Mouse (Mus musculus) midbrain, embryonic 16.5 days (tissue): Measurements from ENCODE around the gene Ubtf. TPM values are rescaled to one million over a fixed set of nuclear protein-coding genes. Genes with fewer than 3 reads are reported as not detected.

Experiments
- ATAC-seq: fragments of 200-750 bp; cut with Nextera tagmentation; 2 replicates; pipeline ENCODE4 v1.8.0; 2017; ENCODE audit warnings: moderate TSS enrichment
- H3K27ac ChIP-seq: fragments of 300-500 bp; sonication (generic); 2 replicates; pipeline ENCODE4 v1.5.1; 2014; ENCODE audit warnings: mild to moderate bottlenecking, low read length, mixed read lengths
- H3K27me3 ChIP-seq: fragments of 300-500 bp; sonication (generic); 2 replicates; pipeline ENCODE4 v1.6.1; 2014; ENCODE audit warnings: low read depth, low read length, mixed read lengths; ENCODE audit not compliant: control insufficient read depth, insufficient read depth
- H3K36me3 ChIP-seq: fragments of 300-500 bp; sonication (generic); 2 replicates; pipeline ENCODE4 v1.6.1; 2014; ENCODE audit warnings: mild to moderate bottlenecking, low read length, moderate library complexity, mixed read lengths; ENCODE audit not compliant: control insufficient read depth, insufficient read depth
- H3K4me1 ChIP-seq: fragments of 300-500 bp; sonication (generic); 2 replicates; pipeline ENCODE4 v1.6.1; 2014; ENCODE audit warnings: mild to moderate bottlenecking, low read length, mixed read lengths; ENCODE audit not compliant: control insufficient read depth, insufficient read depth
- H3K4me2 ChIP-seq: fragments of 300-500 bp; sonication (generic); 2 replicates; pipeline ENCODE4 v1.6.1; 2014; ENCODE audit warnings: mild to moderate bottlenecking, low read length, mixed read lengths
- H3K4me3 ChIP-seq: fragments of 300-500 bp; sonication (generic); 2 replicates; pipeline ENCODE4 v1.5.1; 2014; ENCODE audit warnings: low read depth, mild to moderate bottlenecking, low read length, moderate library complexity, mixed read lengths
- H3K9ac ChIP-seq: fragments of 300-500 bp; sonication (generic); 2 replicates; pipeline ENCODE4 v1.6.1; 2014; ENCODE audit warnings: low read depth, low read length, mixed read lengths
- H3K9me3 ChIP-seq: fragments of 300-500 bp; sonication (generic); replicated peaks from 2 replicates; pipeline ENCODE4 v1.6.1; 2014; ENCODE audit warnings: mild to moderate bottlenecking, low read length, mixed read lengths; ENCODE audit not compliant: control insufficient read depth, poor library complexity, severe bottlenecking
- WGBS: fragments of 180-500 bp; shearing (Covaris S2); extraction: QIAGEN DNeasy Blood & Tissue Kit; methylation state at CpG from one replicate; pipeline ENCODE4 v1.1.7; 2014; 5-methylcytosine and 5-hydroxymethylcytosine counted together
- polyA plus RNA-seq: library from polyadenylated mRNA; unstranded; fragments of >200 nt; fragmentation: Nextera tagmentation; extraction: Ambion mirVana; gene quantifications from 2 replicates; pipeline ENCODE4 v1.2.1, GENCODE M21; 2015

The Ubtf gene
- polyA plus RNA-seq, 1 experiment from 2014 or later = 70.1 TPM

DNA sequence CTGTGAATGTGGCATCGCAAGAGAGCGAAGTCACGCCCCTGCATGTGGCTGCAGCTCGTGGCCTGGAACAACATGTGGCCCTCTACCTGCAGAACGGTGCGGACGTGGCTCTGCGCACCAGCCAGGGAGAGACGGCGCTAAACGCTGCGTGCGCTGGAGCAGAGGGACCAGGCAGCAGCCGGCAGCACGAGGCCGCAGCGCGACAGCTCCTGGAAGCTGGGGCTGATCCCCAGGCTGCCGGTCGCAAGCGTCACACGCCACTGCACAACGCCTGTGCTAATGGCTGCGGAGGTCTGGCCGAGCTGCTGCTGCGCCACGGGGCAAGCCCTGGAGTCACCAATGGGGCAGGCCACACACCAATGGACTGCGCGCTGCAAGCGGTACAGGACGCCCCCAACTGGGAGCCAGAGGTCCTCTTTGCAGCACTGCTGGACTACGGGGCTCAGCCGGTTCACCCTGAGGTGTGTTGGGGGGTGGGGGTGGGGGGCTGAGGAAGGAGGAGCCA is 43.1 kb downstream of the Ubtf start:
- Histone ChIP-seq H3K9ac (peak overlapping the region; percentile 71), H3K27ac (peak overlapping the region; percentile 47; the same call in 1 of the 2 replicates), H3K4me3 (peak overlapping the region; percentile 41), H3K4me1 (peaks cover 8% of the 10 kb centered on the region; the same call in 1 of the 2 replicates), H3K36me3 (no peaks in the 10 kb centered on the region), H3K9me3 (no peaks in the 10 kb centered on the region), H3K4me2 (peak overlapping the region; percentile 87), H3K27me3 (no peaks in the 10 kb centered on the region)
- WGBS = under 1% methylated on average over 33 of the region's 33 CpGs
- peak; percentile 82 for ATAC-seq

DNA sequence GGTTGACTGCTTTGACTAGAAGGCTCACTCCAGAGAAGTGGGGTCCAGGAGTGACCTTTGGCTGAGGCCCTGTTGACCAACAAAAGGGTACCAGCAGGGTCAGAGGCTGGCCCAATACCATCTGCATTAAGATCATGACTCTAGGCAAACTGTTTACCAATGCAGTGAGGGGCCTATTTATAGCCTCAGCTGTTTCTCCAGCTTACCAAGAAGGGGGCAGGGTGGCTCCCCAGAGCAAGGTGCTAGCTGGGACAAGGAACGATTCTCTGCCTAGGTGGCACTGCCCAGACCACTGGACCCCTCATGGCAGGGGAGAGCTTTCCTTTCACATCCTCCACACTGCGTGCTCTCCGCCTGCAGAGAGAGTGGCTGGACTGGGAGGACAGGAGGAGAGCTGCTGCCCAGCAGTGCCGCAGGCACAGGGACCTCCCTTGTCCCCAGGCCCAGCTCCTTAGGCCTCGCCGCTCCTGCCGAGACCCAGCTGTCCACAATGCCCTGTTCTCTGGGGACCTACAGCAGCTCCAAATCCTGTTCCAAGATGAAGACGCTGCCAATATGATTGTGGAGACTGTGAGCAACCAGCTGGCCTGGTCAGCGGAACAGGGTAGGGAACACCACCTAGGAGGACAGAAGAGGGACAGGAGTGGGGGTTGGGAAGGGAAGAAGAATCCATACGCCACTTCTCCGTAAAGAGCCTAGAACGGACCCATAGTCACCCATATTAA is 50.9 kb downstream of the Ubtf start, which contains the start of gene Asb16:
Asb16 (plus strand) TSS at position 224 of the 725 bp plus-strand sequence.
- 81% methylated on average over 12 of the region's 12 CpGs for WGBS
- no peak within 1 kb of the TSS; the same call in 1 of the 2 replicates for H3K4me2 ChIP-seq
- no peak for ATAC-seq
- H3K27me3 ChIP-seq = no peaks in the 10 kb centered on the region; the same call in 1 of the 2 replicates
- H3K9me3 ChIP-seq = no peaks in the 10 kb centered on the region
- H3K9ac ChIP-seq = no peak within 1 kb of the TSS
- H3K27ac ChIP-seq = no peak within 1 kb of the TSS
- H3K4me3 ChIP-seq = no peak within 1 kb of the TSS
- H3K4me1 ChIP-seq = no peaks in the 10 kb centered on the region
- H3K36me3 ChIP-seq = no peaks in the 10 kb centered on the region

DNA sequence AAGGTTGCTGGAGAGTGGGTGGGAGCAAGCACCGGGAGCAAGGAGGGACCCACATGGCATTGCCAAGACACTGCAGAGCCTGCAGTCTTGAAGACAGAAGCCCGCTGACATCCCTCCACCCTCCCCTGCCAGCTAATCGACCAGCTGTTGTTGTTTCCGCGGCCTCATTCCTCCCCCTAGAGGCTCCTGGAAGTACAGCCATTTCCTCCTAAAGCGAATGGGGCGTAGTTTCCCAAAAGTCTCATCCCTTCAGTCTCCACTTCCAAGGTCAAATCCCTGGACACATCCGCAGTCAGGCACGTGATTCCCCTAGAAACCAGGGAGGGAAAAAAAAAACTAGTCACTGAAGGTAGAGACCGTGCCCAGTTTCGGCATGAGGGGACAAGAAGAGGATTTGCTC is 52.1 kb downstream of the Ubtf start:
- Histone ChIP-seq H3K4me2 (peak overlapping the region; percentile 25; the same call in 1 of the 2 replicates), H3K9me3 (no peaks in the 10 kb centered on the region), H3K27me3 (no peaks in the 10 kb centered on the region; the same call in 1 of the 2 replicates), H3K4me1 (no peaks in the 10 kb centered on the region), H3K27ac (no peak overlapping the region), H3K4me3 (no peak overlapping the region), H3K9ac (peak overlapping the region; percentile 53), H3K36me3 (no peaks in the 10 kb centered on the region)
- peak; percentile 64; the same call in 1 of the 2 replicates for ATAC-seq
- 7% methylated on average over 11 of the region's 11 CpGs for WGBS

DNA sequence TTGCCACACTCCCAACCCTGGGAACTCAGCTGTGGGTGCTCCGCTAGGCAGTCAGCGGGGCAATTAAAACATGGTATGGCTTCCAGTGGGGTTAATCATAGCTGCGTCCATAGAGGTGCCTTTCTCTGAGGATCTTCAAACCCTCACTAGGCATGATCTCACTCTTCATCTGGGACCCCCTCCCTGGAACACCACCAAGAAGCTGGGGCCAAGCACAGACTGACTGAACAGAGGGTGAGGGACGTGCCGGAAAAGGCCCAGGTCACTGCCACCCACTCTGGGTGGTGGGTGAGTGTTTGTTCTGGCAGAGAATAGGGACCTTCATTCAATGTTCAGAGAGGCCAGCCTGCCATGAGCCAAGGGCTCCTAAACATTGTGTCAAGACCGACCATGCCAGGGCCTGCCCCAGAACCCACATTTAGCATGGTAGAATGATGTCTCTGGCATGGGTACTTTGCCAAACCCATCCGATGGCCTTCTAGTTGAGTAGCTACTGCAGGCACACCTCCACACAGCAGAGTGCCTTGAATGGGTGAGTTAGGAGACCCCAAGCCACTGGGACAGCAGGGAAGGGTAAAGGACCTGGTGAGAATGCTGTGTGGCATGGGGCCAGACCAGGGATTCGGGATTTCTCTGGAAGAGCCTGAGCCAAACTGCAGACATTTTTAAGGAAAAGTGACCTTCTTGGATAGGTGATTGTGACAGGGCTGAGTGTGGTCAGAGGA is 52.7 kb downstream of the Ubtf start:
- no peak for ATAC-seq
- no peak overlapping the region for H3K4me2 ChIP-seq
- H3K27ac ChIP-seq = no peak overlapping the region
- H3K27me3 ChIP-seq = no peaks in the 10 kb centered on the region; the same call in 1 of the 2 replicates
- H3K36me3 ChIP-seq = no peaks in the 10 kb centered on the region
- 84% methylated on average over 8 of the region's 8 CpGs for WGBS
- peak overlapping the region; percentile 53 for H3K9ac ChIP-seq
- H3K4me1 ChIP-seq = no peaks in the 10 kb centered on the region
- no peak overlapping the region for H3K4me3 ChIP-seq
- no peaks in the 10 kb centered on the region for H3K9me3 ChIP-seq

DNA sequence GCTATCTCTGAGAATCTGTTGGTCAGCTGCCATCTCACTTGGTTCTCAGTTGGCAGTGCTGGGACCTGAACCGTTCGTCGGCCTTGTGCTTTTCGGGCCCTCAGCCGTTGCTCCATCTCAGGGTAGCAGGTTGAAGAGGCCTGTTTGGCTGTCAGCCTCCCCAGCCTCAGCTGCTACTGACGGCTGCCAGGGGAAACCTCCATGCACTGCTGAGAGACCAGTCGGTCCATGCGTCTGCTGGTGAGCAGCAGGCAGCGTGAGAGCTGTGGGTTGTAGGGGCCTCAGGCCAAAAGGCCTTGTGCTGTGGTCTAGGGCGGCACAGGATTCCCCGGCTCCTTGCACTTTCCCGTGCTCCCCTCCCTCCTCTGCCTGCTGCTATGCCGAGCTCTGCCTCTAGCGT is 53.7 kb downstream of the Ubtf start:
- no peak overlapping the region for H3K4me3 ChIP-seq
- H3K9me3 ChIP-seq = no peaks in the 10 kb centered on the region
- H3K9ac ChIP-seq = no peak overlapping the region
- no peak overlapping the region for H3K27ac ChIP-seq
- no peaks in the 10 kb centered on the region; the same call in 1 of the 2 replicates for H3K27me3 ChIP-seq
- no peak for ATAC-seq
- H3K4me1 ChIP-seq = no peaks in the 10 kb centered on the region
- H3K4me2 ChIP-seq = no peak overlapping the region
- 59% methylated on average over 14 of the region's 14 CpGs for WGBS
- H3K36me3 ChIP-seq = no peaks in the 10 kb centered on the region

DNA sequence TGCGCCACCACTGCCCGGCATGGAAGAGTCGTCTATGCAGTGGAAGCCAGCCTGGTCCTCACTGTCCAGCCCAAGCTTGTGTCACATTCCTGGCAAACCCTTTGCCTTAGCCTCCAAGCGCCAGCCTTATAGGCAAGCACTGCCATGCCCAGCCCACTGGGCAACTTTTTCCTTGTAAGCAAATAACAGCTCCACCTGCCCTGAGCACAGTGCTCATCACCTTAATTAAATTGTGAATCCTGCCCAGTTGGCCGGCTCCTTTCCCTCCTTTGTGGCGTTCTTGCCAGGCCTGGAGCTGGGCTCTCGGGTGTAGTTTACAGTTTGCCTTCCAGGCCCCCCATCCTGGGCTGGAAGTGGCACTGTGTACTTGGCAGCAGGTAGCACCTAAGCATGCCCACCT is 56.3 kb downstream of the Ubtf start:
- Histone ChIP-seq H3K4me1 (no peaks in the 10 kb centered on the region), H3K9me3 (no peaks in the 10 kb centered on the region), H3K36me3 (no peaks in the 10 kb centered on the region), H3K27ac (no peak overlapping the region), H3K4me2 (no peak overlapping the region), H3K9ac (no peak overlapping the region), H3K4me3 (no peak overlapping the region), H3K27me3 (no peaks in the 10 kb centered on the region; the same call in 1 of the 2 replicates)
- WGBS = 91% methylated on average over 7 of the region's 7 CpGs
- no peak for ATAC-seq

DNA sequence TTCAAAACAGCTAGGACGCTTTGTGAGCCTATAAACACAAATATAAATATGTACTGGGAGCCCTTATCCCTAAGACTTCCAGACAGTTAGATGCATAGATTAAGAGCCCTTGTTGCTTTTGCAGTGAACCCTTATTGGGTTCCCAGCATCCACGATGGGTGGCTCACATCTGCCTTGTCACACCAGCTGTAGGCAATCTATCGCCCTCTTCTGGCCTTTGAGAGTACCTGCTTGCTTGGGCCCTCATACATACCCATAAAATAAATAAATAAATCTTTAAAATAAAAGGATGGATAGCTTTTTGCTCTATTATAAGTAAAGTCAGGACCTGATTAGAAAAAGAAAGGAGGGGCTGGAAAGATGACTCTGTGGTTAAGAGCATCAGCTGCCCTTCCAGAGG is 61.0 kb downstream of the Ubtf start:
- H3K9me3 ChIP-seq = no peaks in the 10 kb centered on the region
- no peak overlapping the region for H3K27ac ChIP-seq
- H3K27me3 ChIP-seq = no peaks in the 10 kb centered on the region
- no peaks in the 10 kb centered on the region for H3K36me3 ChIP-seq
- H3K4me1 ChIP-seq = no peaks in the 10 kb centered on the region; the same call in 1 of the 2 replicates
- WGBS = 96% methylated on average over 3 of the region's 3 CpGs
- ATAC-seq = no peak
- no peak overlapping the region for H3K4me3 ChIP-seq
- H3K4me2 ChIP-seq = no peak overlapping the region
- H3K9ac ChIP-seq = no peak overlapping the region

DNA sequence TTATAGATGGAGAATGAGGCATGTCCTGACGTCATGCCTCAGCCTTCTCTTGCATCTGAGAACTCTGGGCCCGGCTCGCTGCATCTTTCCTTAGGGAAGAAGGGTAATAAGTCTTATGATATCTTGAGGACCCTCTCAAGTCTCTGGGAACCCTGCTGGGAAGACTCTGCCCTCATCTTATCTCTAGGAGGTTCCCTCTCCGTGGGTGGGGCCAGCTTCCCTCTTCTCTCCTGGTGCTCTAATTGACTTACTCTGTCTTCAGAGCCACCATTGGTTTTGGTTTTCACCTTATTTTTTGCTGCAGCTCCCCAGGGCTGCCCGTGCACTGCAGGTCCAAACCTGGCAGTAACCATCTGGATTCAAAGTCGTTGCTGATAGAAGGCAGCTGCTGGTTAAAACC is 61.4 kb downstream of the Ubtf start:
- H3K4me3 ChIP-seq = no peak overlapping the region
- no peak for ATAC-seq
- H3K9ac ChIP-seq = no peak overlapping the region
- no peaks in the 10 kb centered on the region for H3K27me3 ChIP-seq
- no peaks in the 10 kb centered on the region; the same call in 1 of the 2 replicates for H3K4me1 ChIP-seq
- H3K36me3 ChIP-seq = no peaks in the 10 kb centered on the region
- H3K9me3 ChIP-seq = no peaks in the 10 kb centered on the region
- H3K27ac ChIP-seq = no peak overlapping the region
- H3K4me2 ChIP-seq = no peak overlapping the region
- 90% methylated on average over 6 of the region's 6 CpGs for WGBS

DNA sequence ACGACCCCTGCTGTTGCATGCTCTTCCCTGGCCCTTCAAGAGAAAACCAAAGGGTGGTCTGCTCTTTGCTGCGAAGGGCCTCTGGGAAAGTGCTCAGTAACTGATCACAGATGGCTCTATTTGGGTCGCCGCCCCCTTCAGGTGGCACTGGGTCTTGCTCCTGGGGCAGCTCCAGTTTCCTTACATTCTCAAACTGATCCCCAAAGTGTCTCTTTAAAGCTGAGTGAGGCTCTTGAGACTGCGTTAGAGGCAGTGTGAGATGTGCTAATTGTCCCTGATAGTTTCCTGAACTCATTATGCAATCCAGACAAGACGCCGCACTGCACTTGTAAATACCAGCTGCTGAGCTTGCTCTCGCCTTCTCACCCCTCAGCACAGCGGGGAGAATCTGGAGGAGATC is 62.0 kb downstream of the Ubtf start:
- no peaks in the 10 kb centered on the region for H3K9me3 ChIP-seq
- no peaks in the 10 kb centered on the region for H3K27me3 ChIP-seq
- H3K9ac ChIP-seq = no peak overlapping the region
- no peaks in the 10 kb centered on the region; the same call in 1 of the 2 replicates for H3K4me1 ChIP-seq
- H3K4me3 ChIP-seq = no peak overlapping the region
- H3K4me2 ChIP-seq = no peak overlapping the region
- no peak for ATAC-seq
- H3K36me3 ChIP-seq = no peaks in the 10 kb centered on the region
- H3K27ac ChIP-seq = no peak overlapping the region
- 30% methylated on average over 9 of the region's 9 CpGs for WGBS
